In genomic region chr1:172468301-172468877, GRCm38 (mm10) we compare ENCODE assay signal across 12 mouse cellular contexts.
"Had no signal": no experiment of that assay in that cellular context is flagged by ENCODE, and none has a peak within 500 bp of the region (broad histone marks: within the 10 kb centered on the region; RNA-seq: fewer than 3 reads in every experiment).

No protein-coding gene starts in this region.

- DNase-seq: kidney, adult 8-10 months; kidney, postnatal 25 days; layer of hippocampus, postnatal 36 days; lung, postnatal 14 days; right cerebral cortex, adult 18-20 months; right cerebral cortex, postnatal 25 days; thymus, postnatal 36 days had no signal

- H3K27me3 ChIP-seq: limb, embryonic 15.5 days; liver, embryonic 12.5 days; lung, embryonic 15.5 days; neural tube, embryonic 15.5 days had no signal

- H3K36me3 ChIP-seq: limb, embryonic 15.5 days; liver, embryonic 12.5 days; lung, embryonic 15.5 days; neural tube, embryonic 15.5 days had no signal

- H3K4me3 ChIP-seq: limb, embryonic 15.5 days; liver, embryonic 12.5 days; lung, embryonic 15.5 days; megakaryocyte, embryonic 14.5 days; neural tube, embryonic 15.5 days had no signal
